Comparison of ENCODE assay signal across 31 mouse cellular contexts in the genomic region with DNA sequence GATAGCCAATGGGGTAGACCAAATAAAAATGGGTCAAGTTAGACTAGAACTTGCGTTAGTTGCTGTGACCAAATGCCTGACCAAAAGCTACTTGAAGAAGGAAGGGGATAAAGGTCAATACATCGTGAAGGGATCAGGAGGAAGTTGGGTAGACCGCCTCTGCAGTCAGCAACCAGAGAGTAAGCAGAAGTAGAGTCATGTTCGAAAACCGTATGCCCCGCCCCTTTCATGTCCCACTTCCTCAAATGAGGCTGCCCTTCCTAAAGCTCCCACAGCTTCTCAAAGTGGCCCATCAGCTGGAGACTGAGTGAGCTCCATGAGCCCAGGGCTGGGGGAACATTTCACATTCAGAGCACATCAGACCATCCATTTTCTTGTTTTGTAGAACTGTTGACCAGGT.
DNase-seq lines count a peak whose midpoint lies in the region; ATAC-seq and TF ChIP-seq lines count a peak whose summit lies in the region.
"Had no signal": no experiment of that assay in that cellular context is flagged by ENCODE, and none has a peak within 500 bp of the region (broad histone marks: within the 10 kb centered on the region; RNA-seq: fewer than 3 reads in every experiment).

No protein-coding gene starts in this region.

- H3K4me3 ChIP-seq in liver, adult 2 months (ENCODE audit: insufficient read depth, low read depth, low read length) = no peak overlapping the region
- H3K4me3 ChIP-seq in liver, embryonic 12.5 days = no peak overlapping the region
- no peak overlapping the region for H3K4me3 ChIP-seq in liver, embryonic 15.5 days (replicated peaks)
- H3K4me3 ChIP-seq in hindbrain, embryonic 14.5 days (replicated peaks; ENCODE audit: low read length) = no peak overlapping the region
- H3K4me3 ChIP-seq: embryonic facial prominence, embryonic 13.5 days; erythroblast, embryonic 14.5 days; forebrain, embryonic 13.5 days; gastrocnemius, adult 2 months; heart, embryonic 12.5 days; hindbrain, embryonic 12.5 days; limb, embryonic 12.5 days; midbrain, embryonic 15.5 days; myocyte; neural tube, embryonic 13.5 days had no signal

- H3K27ac ChIP-seq in liver, adult 2 months (replicated peaks; ENCODE audit: insufficient read depth, low read depth, low read length) = no peak overlapping the region
- no peak overlapping the region for H3K27ac ChIP-seq in liver, embryonic 12.5 days
- H3K27ac ChIP-seq in liver, embryonic 15.5 days (replicated peaks) = no peak overlapping the region
- no peak overlapping the region for H3K27ac ChIP-seq in hindbrain, embryonic 14.5 days
- H3K27ac ChIP-seq: embryonic facial prominence, embryonic 13.5 days; forebrain, embryonic 13.5 days; gastrocnemius, adult 2 months; hindbrain, embryonic 12.5 days; limb, embryonic 12.5 days; midbrain, embryonic 15.5 days; neural tube, embryonic 13.5 days had no signal

- no peaks in the 10 kb centered on the region for H3K9me3 ChIP-seq in liver, embryonic 12.5 days (replicated peaks)
- no peaks in the 10 kb centered on the region for H3K9me3 ChIP-seq in liver, embryonic 15.5 days (replicated peaks)
- peaks cover 5% of the 10 kb centered on the region; the same call in 1 of the 2 replicates for H3K9me3 ChIP-seq in hindbrain, embryonic 14.5 days (ENCODE audit: control insufficient read depth, low read length)
- H3K9me3 ChIP-seq: embryonic facial prominence, embryonic 13.5 days; forebrain, embryonic 13.5 days; heart, embryonic 12.5 days; hindbrain, embryonic 12.5 days; limb, embryonic 12.5 days; midbrain, embryonic 15.5 days had no signal

- TF ChIP-seq CTCF in liver, adult 2 months (IDR thresholded peaks at IDR 0.05; ENCODE audit: low read depth, low read length) = no peak

- no peaks in the 10 kb centered on the region for H3K79me2 ChIP-seq in liver, adult 2 months (ENCODE audit: control insufficient read depth, insufficient read depth, low read length)

- TF ChIP-seq POLR2A in liver, adult 2 months (IDR thresholded peaks at IDR 0.05; ENCODE audit: extremely low read depth, insufficient read depth, low read length) = no peak

- DNase-seq in liver, adult 2 months (ENCODE audit: extremely low read depth, low read depth, low spot score) = peak; percentile 26
- DNase-seq in c-Kit-positive CD71-negative TER-119-negative erythroid progenitor cells, embryonic 14.5 days (ENCODE audit: low read depth) = peak; percentile 8
- DNase-seq in lung, postnatal 36 days = peak; percentile 71
- no peak for DNase-seq in kidney, adult 8-10 months
- no peak for DNase-seq in cerebellum, postnatal 25 days
- no peak for DNase-seq in hindbrain, embryonic 14.5 days (ENCODE audit: low spot score)
- DNase-seq: adrenal gland, adult 2 months; cerebellum, adult 11-12 months; cerebellum, postnatal 10 days; gastrocnemius, adult 2 months; heart, postnatal 10 days; kidney, adult 18-20 months; kidney, postnatal 10 days; lung, embryonic 14.5 days; retina, postnatal 1 day; right cerebral cortex, postnatal 4 days; thymus, adult 2 months; thymus, postnatal 4 days had no signal

- no peak overlapping the region for H3K9ac ChIP-seq in liver, adult 2 months (ENCODE audit: low read depth, low read length)
- H3K9ac ChIP-seq in liver, embryonic 12.5 days = no peak overlapping the region
- H3K9ac ChIP-seq in liver, embryonic 15.5 days = no peak overlapping the region
- no peak overlapping the region for H3K9ac ChIP-seq in hindbrain, embryonic 14.5 days
- H3K9ac ChIP-seq: embryonic facial prominence, embryonic 13.5 days; forebrain, embryonic 13.5 days; heart, embryonic 12.5 days; hindbrain, embryonic 12.5 days; limb, embryonic 12.5 days; lung, embryonic 14.5 days; midbrain, embryonic 15.5 days; neural tube, embryonic 13.5 days had no signal

- WGBS in liver, adult 2 months = 84% methylated on average over 6 of the region's 6 CpGs
- WGBS in liver, embryonic 12.5 days (ENCODE audit: insufficient replicate concordance) = 35% methylated on average over 6 of the region's 6 CpGs
- 22% methylated on average over 6 of the region's 6 CpGs for WGBS in liver, embryonic 15.5 days (ENCODE audit: insufficient replicate concordance)
- 93% methylated on average over 6 of the region's 6 CpGs for WGBS in hindbrain, embryonic 14.5 days

- H3K4me1 ChIP-seq in liver, adult 2 months (ENCODE audit: control insufficient read depth, insufficient read depth, low read length) = no peaks in the 10 kb centered on the region
- H3K4me1 ChIP-seq in liver, embryonic 12.5 days = no peaks in the 10 kb centered on the region
- no peaks in the 10 kb centered on the region for H3K4me1 ChIP-seq in liver, embryonic 15.5 days (replicated peaks)
- no peaks in the 10 kb centered on the region; the same call in 1 of the 2 replicates for H3K4me1 ChIP-seq in hindbrain, embryonic 14.5 days (replicated peaks; ENCODE audit: control insufficient read depth, insufficient read depth, low read length)
- H3K4me1 ChIP-seq: embryonic facial prominence, embryonic 13.5 days; forebrain, embryonic 13.5 days; hindbrain, embryonic 12.5 days; limb, embryonic 12.5 days; midbrain, embryonic 15.5 days had no signal

- no peak overlapping the region for H3K4me2 ChIP-seq in liver, embryonic 12.5 days
- H3K4me2 ChIP-seq in liver, embryonic 15.5 days = no peak overlapping the region
- H3K4me2 ChIP-seq in hindbrain, embryonic 14.5 days (replicated peaks) = no peak overlapping the region
- H3K4me2 ChIP-seq: embryonic facial prominence, embryonic 13.5 days; forebrain, embryonic 13.5 days; heart, embryonic 12.5 days; hindbrain, embryonic 12.5 days; limb, embryonic 12.5 days; lung, embryonic 14.5 days; midbrain, embryonic 15.5 days; neural tube, embryonic 13.5 days had no signal

- no peaks in the 10 kb centered on the region for H3K36me3 ChIP-seq in liver, adult 2 months (ENCODE audit: control insufficient read depth, insufficient read depth, low read length)
- H3K36me3 ChIP-seq in liver, embryonic 12.5 days = no peaks in the 10 kb centered on the region
- no peaks in the 10 kb centered on the region for H3K36me3 ChIP-seq in liver, embryonic 15.5 days (replicated peaks)
- no peaks in the 10 kb centered on the region for H3K36me3 ChIP-seq in hindbrain, embryonic 14.5 days (replicated peaks; ENCODE audit: control insufficient read depth, insufficient read depth)
- H3K36me3 ChIP-seq: embryonic facial prominence, embryonic 13.5 days; heart, embryonic 12.5 days; hindbrain, embryonic 12.5 days; limb, embryonic 12.5 days; midbrain, embryonic 15.5 days; neural tube, embryonic 13.5 days had no signal

- no peaks in the 10 kb centered on the region for H3K27me3 ChIP-seq in liver, adult 2 months (ENCODE audit: control insufficient read depth, insufficient read depth, low read length)
- H3K27me3 ChIP-seq in liver, embryonic 12.5 days (replicated peaks) = no peaks in the 10 kb centered on the region
- H3K27me3 ChIP-seq in liver, embryonic 15.5 days = no peaks in the 10 kb centered on the region
- no peaks in the 10 kb centered on the region for H3K27me3 ChIP-seq in hindbrain, embryonic 14.5 days (ENCODE audit: control insufficient read depth, insufficient read depth, low read length)
- H3K27me3 ChIP-seq: embryonic facial prominence, embryonic 13.5 days; forebrain, embryonic 13.5 days; heart, embryonic 12.5 days; hindbrain, embryonic 12.5 days; limb, embryonic 12.5 days; midbrain, embryonic 15.5 days; Patski had no signal

- ATAC-seq in liver, embryonic 12.5 days = no peak
- ATAC-seq in liver, embryonic 15.5 days (ENCODE audit: insufficient read depth) = peak; percentile 15; the same call in 1 of the 2 replicates
- no peak for ATAC-seq in hindbrain, embryonic 14.5 days (ENCODE audit: low FRiP score)
- ATAC-seq: forebrain, embryonic 13.5 days; inflammation-experienced regulatory T-cells, adult 6 months; midbrain, embryonic 15.5 days; Patski had no signal

Comparison
In these comparisons a context has a peak if more than half of its experiments do, and no peak if none do; other contexts are left out.
1. DNase-seq: peak in liver, adult 2 months (single experiment), c-Kit-positive CD71-negative TER-119-negative erythroid progenitor cells, embryonic 14.5 days (single experiment) and lung, postnatal 36 days (single experiment); none in kidney, adult 8-10 months (0 of 2), cerebellum, postnatal 25 days (0 of 2) and hindbrain, embryonic 14.5 days (single experiment).